Mouse (Mus musculus): ENCODE data around the gene Lhx1.

The Lhx1 gene

GRCm38 (mm10) chr11:84525421-84526274, at the start of gene Lhx1:
Gene Lhx1, minus strand, starts transcription at chr11:84525535.
- no peak for DNase-seq (ENCODE audit: low read depth, low spot score)

GRCm38 (mm10) chr11:84574834-84575233, 49.5 kb upstream of the Lhx1 start:
- no peak for DNase-seq (ENCODE audit: low read depth, low spot score)

GRCm38 (mm10) chr11:84573637-84574036, 48.3 kb upstream of the Lhx1 start:
- DNase-seq (ENCODE audit: low read depth, low spot score): no peak

- no peak for DNase-seq (ENCODE audit: low read depth, low spot score)
Observed at GRCm38 (mm10) chr11:84570812-84571211, 45.5 kb upstream of the Lhx1 start.

GRCm38 (mm10) chr11:84570392-84570791, 45.1 kb upstream of the Lhx1 start:
- DNase-seq (ENCODE audit: low read depth, low spot score): no peak

GRCm38 (mm10) chr11:84569052-84569751, 43.9 kb upstream of the Lhx1 start:
- no peak for DNase-seq (ENCODE audit: low read depth, low spot score)

GRCm38 (mm10) chr11:84568482-84568881, 43.1 kb upstream of the Lhx1 start:
- no peak for DNase-seq (ENCODE audit: low read depth, low spot score)

GRCm38 (mm10) chr11:84566691-84567090, 41.4 kb upstream of the Lhx1 start:
- DNase-seq (ENCODE audit: low read depth, low spot score): no peak

- no peak for DNase-seq (ENCODE audit: low read depth, low spot score)
Observed at GRCm38 (mm10) chr11:84565224-84565623, 39.9 kb upstream of the Lhx1 start.

- DNase-seq (ENCODE audit: low read depth, low spot score): no peak
Observed at GRCm38 (mm10) chr11:84563360-84563759, 38.0 kb upstream of the Lhx1 start.

GRCm38 (mm10) chr11:84562758-84563347, 37.5 kb upstream of the Lhx1 start:
- no peak for DNase-seq (ENCODE audit: low read depth, low spot score)

- no peak for DNase-seq (ENCODE audit: low read depth, low spot score)
Observed at GRCm38 (mm10) chr11:84561546-84561945, 36.2 kb upstream of the Lhx1 start.

GRCm38 (mm10) chr11:84553821-84554450, 28.6 kb upstream of the Lhx1 start:
- DNase-seq (ENCODE audit: low read depth, low spot score): no peak

GRCm38 (mm10) chr11:84551296-84551695, 26.0 kb upstream of the Lhx1 start:
- DNase-seq (ENCODE audit: low read depth, low spot score): no peak

GRCm38 (mm10) chr11:84549258-84549791, 24.0 kb upstream of the Lhx1 start:
- DNase-seq (ENCODE audit: low read depth, low spot score): no peak

- no peak for DNase-seq (ENCODE audit: low read depth, low spot score)
Observed at GRCm38 (mm10) chr11:84548293-84548692, 23.0 kb upstream of the Lhx1 start.

GRCm38 (mm10) chr11:84539981-84540380, 14.6 kb upstream of the Lhx1 start:
- DNase-seq (ENCODE audit: low read depth, low spot score): no peak

GRCm38 (mm10) chr11:84529797-84530703, 4.7 kb upstream of the Lhx1 start:
- no peak for DNase-seq (ENCODE audit: low read depth, low spot score)

- DNase-seq (ENCODE audit: low read depth, low spot score): no peak
Observed at GRCm38 (mm10) chr11:84529143-84529755, 3.9 kb upstream of the Lhx1 start.

Data from c-Kit-negative CD71-positive TER-119-positive erythroid progenitor cells, embryonic 14.5 days (primary cell).